Mouse (Mus musculus) spleen, postnatal 10 days (tissue): Measurements from ENCODE around the gene Syk.

ENCODE experiments used
- DNase-seq, 2 experiments: peaks; one replicate each; pipeline ENCODE4 v3.0.0; 2021 to 2022; ENCODE audit warnings: low spot score in 2 of 2

Gene Syk

DNA sequence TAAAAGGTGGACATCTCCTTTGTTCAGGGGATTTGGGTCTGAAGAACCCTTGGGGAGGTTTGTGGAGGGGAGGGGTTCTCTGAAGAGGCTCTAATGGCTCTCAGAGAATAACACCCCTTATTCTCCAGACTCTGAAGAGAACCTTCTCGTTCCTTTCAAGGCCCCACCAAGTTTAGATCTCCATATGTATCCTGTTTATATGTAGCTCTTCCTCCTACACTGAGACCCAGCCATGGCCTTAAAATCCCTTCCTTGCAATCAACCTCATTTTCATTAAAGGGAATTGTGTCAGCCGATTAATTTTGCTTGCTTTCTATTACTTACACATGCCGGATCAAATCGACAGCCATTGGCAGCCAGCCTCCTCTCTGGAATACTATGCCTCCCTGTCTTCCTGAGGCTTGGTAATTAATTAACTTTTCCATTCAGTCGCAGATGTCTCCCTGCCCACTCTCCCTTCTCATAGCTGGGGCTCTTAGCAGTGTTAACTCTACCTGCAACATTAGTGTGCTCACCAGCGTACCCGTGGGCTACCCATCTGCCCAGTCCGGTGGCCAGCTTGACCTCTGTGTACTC is 13.7 kb upstream of the Syk start:
- no peak for DNase-seq

DNA sequence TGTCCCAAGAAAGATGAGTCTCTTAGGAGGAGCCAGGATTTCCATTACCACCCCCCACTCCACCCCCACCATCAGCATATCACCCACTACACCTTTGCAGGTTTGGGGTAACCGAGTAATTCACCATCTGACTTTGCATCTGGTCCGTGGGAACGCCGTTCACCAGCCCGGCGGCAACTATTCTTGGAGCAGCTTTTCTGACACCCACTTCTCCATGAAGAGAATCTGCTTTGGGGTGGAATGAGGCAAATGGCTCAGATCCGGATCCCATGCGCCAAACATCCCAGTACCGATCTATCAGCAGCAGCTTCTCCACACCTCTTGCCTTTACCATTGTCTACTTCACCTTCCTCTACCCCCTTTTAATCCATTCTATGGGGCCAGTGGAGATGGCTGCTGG is 12.7 kb upstream of the Syk start:
- no peak for DNase-seq

DNA sequence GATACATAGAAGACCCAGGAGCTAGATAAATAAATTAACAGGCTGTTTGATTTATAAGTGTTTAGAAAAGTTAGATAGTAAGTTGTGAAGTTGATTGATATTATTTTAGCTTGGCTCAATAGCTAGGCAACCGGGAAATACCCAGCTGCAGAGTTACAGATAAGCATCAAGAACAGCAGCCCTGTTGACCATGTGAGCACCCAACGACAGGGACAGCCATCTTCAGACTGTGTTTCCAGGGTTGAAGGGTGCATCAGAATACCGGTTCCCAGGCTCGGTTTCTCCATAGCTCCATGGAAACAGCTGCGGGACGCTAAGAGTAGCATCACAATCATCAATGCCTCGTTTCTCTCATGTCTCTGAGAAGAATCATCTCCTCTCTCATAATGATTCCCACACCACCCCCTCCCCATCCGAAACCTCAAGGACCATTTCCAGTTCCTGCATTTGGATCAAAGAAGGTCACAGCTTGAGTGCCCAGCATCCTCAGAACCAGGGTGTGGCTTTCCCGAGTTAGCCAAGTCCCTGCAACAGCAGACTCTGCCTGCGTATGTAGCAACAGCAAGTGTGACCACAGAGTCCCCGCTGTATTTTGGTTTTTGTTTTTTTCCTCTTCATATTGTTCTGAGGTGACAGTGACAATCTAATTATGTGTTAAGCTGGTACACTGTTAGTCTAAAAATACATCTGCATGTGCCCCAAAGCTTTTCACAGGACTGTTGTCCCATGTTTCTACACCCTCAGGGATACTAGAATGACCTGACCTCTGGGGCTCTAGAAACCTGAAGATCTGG is 11.2 kb upstream of the Syk start:
- DNase-seq, result peak in 1 of 2 experiments; percentile 39

DNA sequence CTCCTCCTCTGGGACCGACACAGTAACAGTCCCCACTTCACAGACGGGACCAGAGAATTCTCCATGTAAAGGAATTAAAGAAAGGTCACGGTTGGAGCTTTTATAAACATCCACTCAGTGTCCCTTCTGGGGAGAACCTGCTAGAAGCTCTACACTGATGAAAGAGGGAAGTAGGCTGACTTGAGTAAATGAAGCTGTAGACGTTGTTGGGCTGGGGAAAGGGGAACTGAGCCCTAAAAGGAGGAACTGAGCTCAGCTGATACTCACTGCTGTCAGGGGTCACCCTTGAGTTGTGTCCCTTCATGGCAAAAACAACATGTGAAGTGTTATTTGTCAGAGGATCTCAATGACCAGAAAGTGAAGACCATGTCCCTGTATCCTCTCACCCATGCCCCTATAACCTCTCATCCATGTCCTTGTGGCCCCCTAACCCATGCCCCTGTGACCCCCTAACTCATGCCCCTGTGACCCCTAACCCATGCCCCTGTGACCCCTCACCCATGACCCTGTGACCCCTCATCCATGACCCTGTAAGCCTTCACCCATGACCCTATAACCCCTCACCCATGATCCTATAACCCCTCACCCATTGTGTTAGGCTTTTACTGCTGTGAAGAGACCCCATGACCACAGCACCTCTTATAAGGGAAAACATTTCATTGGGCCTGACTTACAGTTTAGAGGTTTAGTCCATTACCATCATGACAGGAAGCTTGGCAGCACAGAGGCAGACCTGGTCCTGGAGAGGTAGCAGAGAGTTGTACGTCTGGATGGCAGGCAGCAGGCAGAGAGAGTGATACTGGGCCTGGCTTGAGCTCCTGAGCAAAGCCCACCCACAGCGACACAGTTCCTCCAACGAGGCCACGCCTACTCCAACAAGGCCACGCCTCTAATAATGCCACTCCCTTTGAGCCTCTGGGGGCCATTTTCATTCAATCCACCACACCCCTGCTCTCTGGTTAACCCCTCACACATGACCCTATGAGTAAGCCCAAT is 10.2 kb upstream of the Syk start:
- peak in 1 of 2 experiments; percentile 73 for DNase-seq

DNA sequence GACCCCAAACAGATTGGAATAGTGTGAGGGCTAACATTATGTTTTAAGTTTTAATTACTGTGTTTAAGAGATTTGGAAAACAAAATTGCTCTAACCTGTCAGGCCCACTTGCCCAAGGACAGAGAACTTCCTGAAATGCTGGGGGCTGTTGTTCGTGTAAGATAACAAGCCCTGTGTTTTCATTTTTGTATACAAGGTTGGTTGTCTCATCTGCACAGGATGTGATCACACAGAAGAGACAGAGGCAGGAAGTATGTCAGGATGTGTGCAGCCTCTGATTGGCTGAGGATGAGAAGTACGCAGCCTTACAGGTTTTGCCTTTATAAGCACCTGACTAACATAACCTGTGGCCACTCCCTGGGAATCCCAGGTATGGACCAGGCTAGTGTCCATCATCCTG is 8.7 kb upstream of the Syk start:
- no peak for DNase-seq

DNA sequence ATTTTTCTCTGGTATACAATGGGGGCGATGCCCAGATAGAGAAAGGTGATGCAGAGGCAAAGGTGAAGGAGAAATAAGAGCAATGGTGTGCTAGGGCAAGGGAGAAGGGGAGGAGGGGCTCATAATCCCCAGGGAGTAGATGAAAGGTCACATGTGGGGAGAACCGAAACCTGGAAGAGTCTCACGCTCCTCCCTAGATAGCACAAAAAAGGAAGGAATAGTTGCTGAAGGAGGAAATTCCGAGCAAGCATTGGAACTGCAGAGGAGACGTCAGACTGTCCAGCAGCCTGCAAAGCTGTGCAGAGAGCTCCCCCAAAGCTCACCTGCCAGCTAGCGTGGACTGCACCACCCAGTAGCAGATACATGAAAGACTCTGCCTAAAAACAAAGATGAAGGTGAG is 7.5 kb upstream of the Syk start:
- DNase-seq, result no peak

DNA sequence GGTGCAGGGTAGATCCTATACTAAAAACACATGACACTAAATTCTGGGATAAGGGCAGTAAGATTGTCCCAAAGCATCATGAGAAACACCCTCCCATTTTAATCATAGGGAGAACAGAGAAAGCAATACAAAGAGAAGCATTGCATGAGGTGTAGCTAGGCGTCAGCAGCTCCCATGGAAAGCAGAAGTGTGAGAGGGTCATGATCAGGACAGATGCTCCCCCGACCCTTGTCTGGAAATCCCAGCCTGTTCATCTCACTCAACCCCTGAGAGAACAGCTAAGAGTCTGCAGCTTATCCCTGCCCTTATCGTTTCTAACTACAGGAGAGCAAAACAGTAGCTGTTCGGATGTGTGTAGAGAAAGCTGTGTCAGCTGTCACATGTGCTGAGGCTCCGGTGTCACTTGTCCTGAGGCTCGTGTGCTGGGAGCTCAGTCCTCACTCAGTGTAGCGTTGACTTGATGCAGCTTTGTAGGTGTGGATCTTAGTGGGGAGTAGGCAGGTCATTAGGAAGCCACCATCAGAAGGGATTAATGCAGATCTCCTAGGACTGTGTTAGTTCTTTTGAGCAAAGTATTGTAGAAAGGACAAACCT is 6.9 kb upstream of the Syk start:
- no peak for DNase-seq

DNA sequence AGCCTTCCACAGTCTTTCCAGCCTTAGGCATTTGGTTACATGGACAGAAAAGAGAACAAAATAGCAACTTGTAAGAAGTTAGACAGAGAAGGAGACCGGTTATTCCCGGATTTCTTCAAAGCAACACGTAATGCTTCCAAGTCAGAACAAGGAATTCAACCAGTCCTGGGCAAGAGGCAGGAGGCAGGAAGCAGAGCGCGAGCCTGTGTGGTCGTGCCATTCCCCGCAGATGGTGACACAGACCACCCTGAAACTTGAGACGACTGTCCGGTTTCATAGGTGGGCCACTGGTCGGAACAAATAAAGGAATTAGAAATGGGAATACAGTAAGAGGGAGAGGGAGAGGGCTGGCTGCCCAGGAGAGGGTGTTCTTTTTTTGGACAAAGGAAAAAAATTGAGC is 6.1 kb upstream of the Syk start:
- no peak for DNase-seq

DNA sequence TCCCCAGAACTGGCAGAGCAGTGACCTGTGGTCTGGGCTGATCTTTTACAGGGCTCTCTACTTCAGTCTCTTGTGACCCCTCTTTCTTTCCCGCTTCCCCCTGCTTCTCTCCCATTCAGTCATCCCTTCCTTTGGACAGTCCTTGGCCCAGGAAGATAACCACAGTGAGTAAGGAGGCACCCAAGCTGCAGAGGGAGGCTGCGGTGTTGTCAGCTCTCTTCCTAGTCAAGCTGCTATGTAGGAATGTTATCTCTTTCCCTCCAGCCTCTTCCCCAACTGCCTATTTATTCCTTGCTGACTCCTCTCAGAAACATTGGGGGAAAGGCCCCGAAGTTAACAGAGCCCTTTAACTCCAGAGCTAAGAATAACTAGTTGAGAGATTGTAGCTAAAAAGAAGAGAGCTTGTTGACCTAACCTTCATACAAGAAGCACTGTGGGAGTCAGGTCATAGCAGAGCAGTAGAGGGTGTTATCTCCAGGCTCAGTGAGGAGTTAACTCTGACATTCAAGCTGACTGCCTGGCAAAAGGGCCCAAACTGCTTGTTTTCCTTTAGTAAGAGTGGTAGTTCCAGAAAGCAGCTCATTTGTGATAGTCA is 5.5 kb upstream of the Syk start:
- DNase-seq, result no peak

DNA sequence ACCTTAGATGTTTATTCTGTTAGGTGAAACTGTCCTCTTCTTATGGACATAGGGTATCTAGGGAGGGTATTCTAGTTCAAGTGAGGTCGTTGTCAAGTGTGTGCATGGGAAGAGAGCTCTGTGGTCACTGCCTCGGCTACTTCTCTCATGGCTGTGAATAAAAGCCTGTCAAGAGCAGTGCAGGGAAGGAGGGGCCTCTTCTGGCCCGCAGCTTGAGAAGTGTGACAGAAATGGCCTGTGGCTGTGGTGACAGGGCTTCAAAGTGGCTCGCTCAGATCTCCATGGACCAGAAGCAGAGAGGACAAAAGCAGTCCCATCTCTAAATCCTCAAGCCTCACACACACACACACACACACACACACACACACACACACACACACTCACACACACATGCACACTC is 5.0 kb upstream of the Syk start:
- DNase-seq, result no peak

DNA sequence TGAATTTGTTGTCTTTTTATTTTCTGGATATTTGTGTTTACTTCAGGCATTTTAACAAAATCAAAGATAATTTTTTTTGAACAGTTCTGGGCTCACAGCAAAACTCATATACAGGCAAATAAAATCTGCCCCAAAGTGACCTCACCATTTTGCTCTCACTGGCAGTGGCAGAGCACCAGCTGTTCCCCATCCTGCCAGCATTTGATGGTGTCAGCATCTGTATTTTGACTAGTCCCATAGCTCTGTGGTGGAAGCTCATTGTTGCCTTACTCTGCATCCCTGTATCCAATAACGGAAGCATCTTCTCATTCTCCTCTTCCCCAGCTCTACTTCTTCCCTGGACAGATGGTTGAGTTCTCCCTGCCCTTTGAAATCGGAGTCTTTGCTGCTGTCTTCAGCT is 4.2 kb upstream of the Syk start:
- no peak for DNase-seq

DNA sequence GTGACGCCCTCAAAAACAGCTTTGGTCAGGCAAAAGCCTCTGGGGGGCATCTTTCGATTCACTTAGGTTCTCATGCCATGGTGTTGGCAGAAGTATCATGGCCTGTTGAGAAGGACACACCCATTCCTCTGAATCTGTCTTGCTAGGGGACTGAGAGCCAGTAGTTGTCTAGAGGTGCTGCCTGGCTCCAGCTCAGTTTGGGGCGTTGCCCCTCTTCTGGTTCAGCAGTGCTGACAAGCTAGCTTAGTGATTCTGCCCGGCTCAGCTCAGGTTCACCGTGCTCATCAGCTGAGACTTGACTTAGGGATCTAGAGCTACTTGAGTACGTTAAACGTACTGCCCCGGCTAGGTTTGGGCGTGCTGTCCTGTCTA is 481 bp upstream of the Syk start:
- DNase-seq, result peak in 1 of 2 experiments; percentile 72

DNA sequence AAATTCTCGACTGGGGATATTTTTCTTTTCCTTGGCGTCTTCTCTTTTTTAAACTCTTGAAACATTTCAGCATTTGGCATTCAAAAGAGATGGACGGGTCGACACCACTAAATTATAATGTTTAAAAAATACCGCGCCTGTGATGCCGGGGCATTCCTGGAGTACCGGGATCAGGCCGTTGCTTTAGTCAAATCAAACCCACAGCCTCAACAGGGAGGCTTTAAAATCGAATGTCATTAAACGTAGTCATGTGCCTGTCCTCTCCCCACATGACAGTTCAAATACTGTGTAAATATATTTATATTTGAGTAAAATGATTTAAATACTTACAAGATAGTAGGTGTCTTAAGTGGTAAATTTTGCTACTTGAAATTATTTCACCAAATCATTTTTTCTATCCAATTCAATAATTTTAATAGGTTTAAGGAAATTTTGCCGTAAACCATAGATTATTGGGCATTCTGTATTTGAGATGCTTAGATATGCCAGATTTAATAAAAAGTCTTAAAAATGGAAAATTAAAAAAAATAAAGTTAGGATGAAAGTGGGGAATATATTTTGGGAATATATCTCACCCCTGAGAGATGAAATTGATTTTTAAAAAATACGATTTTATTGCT is 1.1 kb downstream of the Syk start:
- no peak for DNase-seq

DNA sequence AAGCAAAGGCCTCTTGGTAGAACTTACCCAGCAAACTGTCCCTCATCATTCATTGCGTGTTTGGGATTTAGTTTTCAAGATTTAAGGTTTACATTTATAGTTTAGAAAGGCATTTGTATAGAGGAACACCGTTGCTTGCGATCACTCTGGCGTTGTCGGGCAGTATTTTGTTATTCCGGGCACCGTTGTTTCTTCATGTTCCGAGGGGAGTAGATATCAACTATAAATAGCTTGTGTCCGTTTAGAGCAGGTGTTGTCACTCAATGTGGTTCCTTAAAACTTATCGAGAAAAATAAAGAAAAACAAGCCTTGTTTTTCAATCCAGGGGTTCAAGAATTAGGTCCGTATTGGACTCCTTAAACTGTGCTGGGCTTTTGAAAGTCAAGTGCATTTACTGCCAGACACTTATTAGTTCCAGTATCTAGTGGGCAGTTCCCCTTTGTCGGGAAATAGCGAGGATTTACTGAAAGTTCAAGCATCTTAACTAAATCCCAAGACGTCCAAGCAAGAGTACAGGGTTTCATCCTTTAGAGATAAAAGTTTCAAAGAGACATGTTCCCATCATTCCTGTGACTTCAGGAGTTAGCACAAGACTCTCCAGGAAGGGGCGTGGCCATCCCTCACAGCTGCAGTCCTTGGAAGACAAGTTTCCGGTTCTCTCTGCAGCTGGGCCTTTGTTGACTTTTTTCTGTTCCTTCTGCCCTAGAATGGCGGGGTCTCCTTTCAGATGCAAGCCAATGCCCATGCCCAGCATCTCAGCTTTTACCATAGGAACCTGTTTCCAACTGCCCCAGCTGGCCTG is 1.9 kb downstream of the Syk start:
- peak in 1 of 2 experiments; percentile 49 for DNase-seq

DNA sequence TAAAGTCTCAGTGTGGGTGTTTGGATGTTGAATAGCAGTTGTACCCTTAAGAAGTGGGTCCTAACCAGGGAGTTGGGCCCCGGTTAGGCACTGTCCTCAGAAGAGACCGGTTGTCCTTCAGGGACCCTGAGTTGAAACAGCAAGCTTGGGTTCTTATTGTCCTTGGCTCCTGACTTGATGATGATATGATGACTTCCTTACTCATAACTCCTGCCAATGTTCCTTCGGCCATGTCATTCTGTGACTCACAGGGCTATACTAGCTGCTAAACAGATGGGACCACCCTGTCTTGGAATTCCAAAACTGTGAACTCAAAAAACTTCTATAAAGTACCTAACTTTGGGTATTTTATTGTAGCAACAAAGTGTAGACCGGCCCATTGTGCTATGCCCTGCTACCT is 4.8 kb downstream of the Syk start:
- DNase-seq, result no peak

DNA sequence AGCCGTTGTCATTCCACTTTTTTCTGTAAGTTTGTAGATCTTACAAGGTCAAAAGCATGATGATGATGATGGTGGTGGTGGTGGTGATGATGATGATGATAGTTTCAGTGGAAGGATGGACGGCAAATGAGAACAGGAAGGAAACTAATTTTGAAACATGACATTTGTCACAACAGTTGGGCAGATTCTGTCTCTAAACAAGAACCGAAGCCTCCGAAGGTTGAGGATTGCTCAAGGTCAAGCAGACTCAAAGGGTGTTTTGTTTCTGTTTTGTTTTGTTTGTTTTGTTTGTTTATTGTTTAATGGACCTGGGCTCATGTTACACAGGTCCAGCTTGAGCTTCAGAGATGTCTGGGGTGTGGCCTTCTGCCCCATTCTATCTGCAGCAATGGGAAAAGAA is 6.1 kb downstream of the Syk start:
- no peak for DNase-seq

DNA sequence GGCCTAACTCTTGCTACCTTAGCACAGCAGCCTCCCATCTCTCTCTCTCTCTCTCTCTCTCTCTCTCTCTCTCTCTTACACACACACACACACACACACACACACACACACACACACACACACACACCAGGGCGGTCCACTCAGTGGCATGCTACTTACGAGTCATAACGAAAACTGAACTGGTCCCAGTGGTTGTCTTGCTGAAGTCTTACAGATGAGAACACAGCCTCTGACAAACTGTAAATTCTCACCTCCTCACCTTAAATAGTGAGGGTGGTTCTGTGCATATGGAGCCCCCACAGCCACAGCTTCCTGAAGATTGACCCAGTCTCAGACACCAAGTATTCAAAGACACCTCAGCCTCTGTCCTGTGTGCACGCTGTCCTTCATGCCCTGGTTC is 8.9 kb downstream of the Syk start:
- no peak for DNase-seq

DNA sequence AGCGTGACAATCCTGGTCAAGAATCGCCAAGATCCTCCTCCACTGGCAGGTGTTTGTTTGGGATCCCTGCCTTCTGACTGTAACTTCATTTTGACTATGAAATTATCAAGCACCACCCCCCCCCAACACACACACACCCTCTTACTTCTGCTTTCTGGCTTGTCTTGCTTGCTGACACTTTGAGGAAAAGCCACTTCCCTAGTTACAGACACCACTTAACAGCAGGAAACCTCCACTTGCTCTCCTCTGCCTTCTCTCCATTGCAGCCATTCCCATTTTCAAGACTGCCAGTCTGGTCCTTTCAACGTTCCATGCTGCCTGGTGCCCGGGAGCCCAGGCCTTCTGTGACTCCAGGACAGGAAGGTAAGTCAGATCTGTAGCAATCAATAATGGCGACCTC is 13.7 kb downstream of the Syk start:
- DNase-seq, result peak in 1 of 2 experiments; percentile 34

DNA sequence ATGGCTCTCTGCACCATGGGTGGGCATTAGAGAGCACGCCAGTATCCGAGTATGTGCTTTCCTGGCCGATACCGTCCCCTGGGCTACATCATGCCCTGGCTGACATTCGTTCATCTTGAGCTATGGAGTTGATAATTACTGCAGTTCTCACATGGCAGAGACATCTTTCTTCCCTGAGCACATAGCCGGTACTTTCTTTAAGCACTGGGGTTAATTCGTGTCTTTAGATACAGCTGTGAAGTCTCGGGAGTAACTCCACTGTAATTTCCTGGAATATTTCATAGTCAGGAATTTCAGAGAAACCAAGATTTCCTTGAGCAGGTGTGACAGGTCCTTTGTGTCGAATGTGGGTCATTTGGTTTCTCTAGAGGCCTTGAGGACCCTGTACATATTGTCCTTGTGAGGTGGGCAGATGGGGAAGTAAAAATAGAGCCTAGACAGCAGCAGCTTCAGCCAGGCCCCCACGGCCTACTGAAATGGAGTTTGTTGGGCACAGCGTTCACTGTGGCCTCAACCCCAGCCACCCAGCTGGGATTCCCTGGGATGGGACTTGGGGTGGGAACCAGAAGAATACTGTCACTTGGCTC is 14.2 kb downstream of the Syk start:
- no peak for DNase-seq

DNA sequence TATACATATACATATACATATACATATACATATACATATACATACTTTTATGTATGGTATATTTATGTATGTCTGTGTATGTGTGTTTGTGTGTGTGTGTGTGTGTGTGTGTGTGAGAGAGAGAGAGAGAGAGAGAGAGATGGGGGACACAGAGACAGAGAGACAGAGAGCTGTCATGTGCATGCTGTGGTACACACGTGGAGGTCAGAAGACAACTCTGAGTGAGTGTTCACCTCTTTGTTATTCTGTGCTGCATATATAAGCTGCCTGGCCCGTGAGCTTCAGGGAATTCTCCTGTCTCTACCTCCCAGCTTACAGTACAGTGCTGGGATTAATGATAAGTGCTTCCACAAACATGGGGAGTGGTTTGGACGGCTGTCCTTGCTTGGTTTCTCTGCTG is 15.3 kb downstream of the Syk start:
- DNase-seq, result no peak
